Mouse (Mus musculus) heart, embryonic 11.5 days (tissue): ENCODE data around the gene Kin. TPM values are rescaled to one million over a fixed set of nuclear protein-coding genes. Genes with fewer than 3 reads are reported as not detected.
A peak's percentile ranks its signal among the peaks of the same experiment; 100 is the strongest.

Experiments used
- ATAC-seq: fragments of 200-750 bp; cut with Nextera tagmentation; replicated peaks from 2 replicates; pipeline ENCODE4 v1.8.0; 2017; ENCODE audit warnings: moderate library complexity; ENCODE audit not compliant: insufficient number of reproducible peaks, low FRiP score, low TSS enrichment
- H3K27ac ChIP-seq: fragments of 300-500 bp; sonication (generic); 2 replicates; pipeline ENCODE4 v1.5.1; 2014; ENCODE audit warnings: mild to moderate bottlenecking, low read depth, low read length
- H3K27me3 ChIP-seq: fragments of 300-500 bp; sonication (generic); 2 replicates; pipeline ENCODE4 v1.6.1; 2014; ENCODE audit warnings: mild to moderate bottlenecking, low read length, mixed read lengths; ENCODE audit not compliant: control insufficient read depth, insufficient read depth
- H3K36me3 ChIP-seq: fragments of 300-500 bp; sonication (generic); 2 replicates; pipeline ENCODE4 v1.6.1; 2014; ENCODE audit warnings: mild to moderate bottlenecking, low read length, moderate library complexity, mixed read lengths; ENCODE audit not compliant: control insufficient read depth, insufficient read depth
- H3K4me1 ChIP-seq: fragments of 300-500 bp; sonication (generic); 2 replicates; pipeline ENCODE4 v1.6.1; 2014; ENCODE audit warnings: low read length; ENCODE audit not compliant: control insufficient read depth, insufficient read depth
- H3K4me2 ChIP-seq: fragments of 300-500 bp; sonication (generic); 2 replicates; pipeline ENCODE4 v1.6.1; 2014; ENCODE audit warnings: mild to moderate bottlenecking, moderate library complexity
- H3K4me3 ChIP-seq: fragments of 300-500 bp; sonication (generic); 2 replicates; pipeline ENCODE4 v1.5.1; 2014; ENCODE audit warnings: low read depth, low read length
- H3K9ac ChIP-seq: fragments of 300-500 bp; sonication (generic); 2 replicates; pipeline ENCODE4 v1.6.1; 2014; ENCODE audit warnings: mild to moderate bottlenecking, low read depth, low read length, moderate library complexity
- H3K9me3 ChIP-seq: fragments of 300-500 bp; sonication (generic); replicated peaks from 2 replicates; pipeline ENCODE4 v1.6.1; 2016; ENCODE audit warnings: low read length; ENCODE audit not compliant: control insufficient read depth
- WGBS: fragments of 180-500 bp; shearing (Covaris S2); extraction: QIAGEN DNeasy Blood & Tissue Kit; methylation state at CpG from one replicate; pipeline ENCODE4 v1.1.7; 2014; ENCODE audit not compliant: insufficient replicate concordance; 5-methylcytosine and 5-hydroxymethylcytosine counted together
- polyA plus RNA-seq: library from polyadenylated mRNA; unstranded; fragments of >200 nt; fragmentation: Nextera tagmentation; extraction: Ambion mirVana; gene quantifications from 2 replicates; pipeline ENCODE4 v1.2.1, GENCODE M21; 2014

Gene Kin
- polyA plus RNA-seq, 1 experiment from 2014 or later = 27.7 TPM

DNA sequence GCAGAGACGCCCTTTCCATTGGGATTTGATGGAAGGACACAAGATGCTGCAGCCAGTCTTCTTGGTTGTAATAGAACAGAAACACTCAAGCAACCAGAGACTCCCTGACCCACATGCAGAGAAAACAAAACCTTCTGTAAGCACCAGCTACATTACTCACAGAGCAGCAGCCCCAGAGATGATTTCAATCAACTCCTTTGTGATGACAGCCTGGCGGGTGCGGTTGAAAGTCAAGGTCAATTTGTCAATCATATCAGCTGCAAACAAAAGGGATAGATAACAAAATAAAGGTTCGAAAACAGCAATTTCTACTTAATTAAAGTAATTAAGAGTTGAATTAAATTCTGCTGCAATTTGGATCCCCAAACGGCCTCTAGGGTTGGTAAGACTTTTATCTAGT lies 21.6 kb upstream of the Kin start:
- Histone ChIP-seq H3K27ac (no peak overlapping the region), H3K4me1 (no peaks in the 10 kb centered on the region), H3K36me3 (peaks cover 43% of the 10 kb centered on the region), H3K4me3 (no peak overlapping the region), H3K9ac (no peak overlapping the region), H3K4me2 (no peak overlapping the region), H3K27me3 (no peaks in the 10 kb centered on the region), H3K9me3 (no peaks in the 10 kb centered on the region)
- WGBS = 86% methylated on average over 5 of the region's 5 CpGs
- ATAC-seq = no peak

DNA sequence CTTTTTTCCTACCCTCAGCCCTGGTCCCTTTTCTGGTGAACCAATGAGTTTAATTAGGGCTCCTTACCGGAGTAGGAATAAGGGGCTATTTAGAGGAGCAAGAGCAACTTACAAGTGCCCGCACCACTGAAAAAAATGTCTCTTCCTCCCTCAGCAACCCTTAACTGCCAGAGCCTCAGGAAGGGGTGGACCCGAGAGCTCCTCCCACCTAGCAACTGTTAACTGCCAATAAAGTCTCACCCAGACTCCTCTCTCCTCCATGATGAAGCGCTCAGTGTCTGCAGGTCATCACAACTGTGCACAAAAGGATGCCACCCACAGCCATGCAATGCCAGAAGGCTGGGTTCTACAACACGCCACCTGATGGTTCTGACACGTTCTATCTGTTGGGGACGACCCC lies 8.6 kb upstream of the Kin start:
- no peak for ATAC-seq
- 83% methylated on average over 7 of the region's 7 CpGs for WGBS
- no peak overlapping the region for H3K27ac ChIP-seq
- no peaks in the 10 kb centered on the region for H3K9me3 ChIP-seq
- H3K4me3 ChIP-seq = no peak overlapping the region
- peaks cover 24% of the 10 kb centered on the region for H3K4me1 ChIP-seq
- H3K36me3 ChIP-seq = peaks cover 14% of the 10 kb centered on the region
- no peak overlapping the region for H3K9ac ChIP-seq
- no peaks in the 10 kb centered on the region for H3K27me3 ChIP-seq
- no peak overlapping the region for H3K4me2 ChIP-seq

DNA sequence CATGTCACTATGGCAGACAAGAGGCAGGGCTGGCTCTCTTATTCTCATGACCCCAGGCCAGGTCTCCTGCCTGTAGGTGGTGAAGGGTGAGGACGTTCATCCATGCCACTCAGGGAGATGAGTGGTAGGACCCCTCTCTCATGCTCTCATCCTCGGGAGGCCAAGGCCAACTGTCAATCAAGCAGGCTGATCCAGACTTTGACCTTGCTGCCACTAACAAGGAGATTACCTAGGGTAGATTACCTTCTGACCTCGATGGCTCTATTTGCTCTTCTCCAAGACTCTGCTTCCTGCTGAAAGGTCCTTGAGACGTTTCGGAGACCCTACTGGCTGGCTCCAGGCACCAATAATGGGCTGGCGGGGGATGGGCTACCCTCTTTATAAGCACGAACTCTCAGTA lies 5.9 kb upstream of the Kin start:
- Histone ChIP-seq H3K27ac (no peak overlapping the region), H3K4me2 (no peak overlapping the region), H3K9ac (no peak overlapping the region), H3K9me3 (no peaks in the 10 kb centered on the region), H3K4me3 (no peak overlapping the region), H3K4me1 (peaks cover 35% of the 10 kb centered on the region), H3K27me3 (no peaks in the 10 kb centered on the region), H3K36me3 (no peaks in the 10 kb centered on the region)
- 70% methylated on average over 7 of the region's 7 CpGs for WGBS
- no peak for ATAC-seq

DNA sequence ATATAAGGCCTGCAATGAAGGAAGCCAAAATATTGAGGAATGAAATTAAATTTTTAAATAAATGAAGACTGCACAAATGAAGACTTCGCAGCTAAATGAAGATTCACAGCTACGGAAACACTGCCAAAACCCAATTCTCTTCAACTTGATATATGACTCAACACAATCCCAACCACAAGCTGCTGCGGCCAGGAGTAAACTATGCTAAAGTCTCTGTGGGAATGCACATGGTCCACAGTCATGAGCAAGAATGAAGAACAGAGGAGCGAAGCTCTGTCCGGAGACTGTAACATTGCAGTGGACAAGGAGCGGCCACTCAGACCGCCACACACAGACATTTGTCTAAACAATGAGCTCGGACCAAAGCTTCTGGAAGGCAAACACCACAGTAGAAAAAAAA lies 3.7 kb upstream of the Kin start:
- Histone ChIP-seq H3K4me3 (no peak overlapping the region), H3K4me2 (0 out of 2 replicates have a peak overlapping the region, but pooled peaks have one; percentile 20), H3K9me3 (no peaks in the 10 kb centered on the region), H3K4me1 (peaks cover 40% of the 10 kb centered on the region), H3K27ac (no peak overlapping the region), H3K9ac (no peak overlapping the region), H3K36me3 (no peaks in the 10 kb centered on the region), H3K27me3 (no peaks in the 10 kb centered on the region)
- whole genome bisulfite sequencing = 83% methylated on average over 8 of the region's 8 CpGs
- ATAC-seq = no peak

DNA sequence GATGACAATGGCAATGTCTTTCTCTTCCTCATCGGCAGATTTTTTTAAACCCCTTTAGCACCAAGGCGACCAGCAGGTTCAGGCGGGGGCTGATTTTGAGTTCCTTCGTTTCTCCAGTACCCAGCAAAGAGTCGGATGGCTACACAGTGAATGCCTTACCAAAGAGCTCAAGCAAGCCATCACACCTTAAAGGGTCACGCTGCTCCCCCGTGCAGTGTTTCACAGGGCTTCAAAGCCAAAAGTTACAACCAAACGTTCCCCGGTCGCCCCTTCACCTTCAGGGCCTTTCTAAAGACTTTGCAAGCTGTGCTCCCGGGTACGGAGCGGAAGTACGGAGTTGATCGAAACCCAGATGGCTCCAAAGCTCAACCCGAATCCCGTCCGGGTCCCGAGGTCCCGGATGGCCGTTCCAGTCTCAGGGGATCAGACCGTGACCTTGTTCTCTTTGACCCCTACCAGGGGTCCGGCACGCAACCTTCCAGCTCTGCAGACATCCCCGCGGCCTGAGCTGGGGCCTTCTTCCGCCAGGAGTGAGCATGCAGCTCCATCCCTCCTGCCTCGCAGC lies 566 bp upstream of the Kin start:
- Histone ChIP-seq H3K4me1 (peaks cover 29% of the 10 kb centered on the region), H3K4me3 (peak overlapping the region; percentile 82), H3K27ac (peak overlapping the region; percentile 92), H3K4me2 (peak overlapping the region; percentile 83), H3K36me3 (no peaks in the 10 kb centered on the region), H3K9me3 (no peaks in the 10 kb centered on the region), H3K27me3 (no peaks in the 10 kb centered on the region), H3K9ac (peak overlapping the region; percentile 100)
- WGBS = under 1% methylated on average over 28 of the region's 28 CpGs
- peak; percentile 40; the same call in 1 of the 2 replicates for ATAC-seq

DNA sequence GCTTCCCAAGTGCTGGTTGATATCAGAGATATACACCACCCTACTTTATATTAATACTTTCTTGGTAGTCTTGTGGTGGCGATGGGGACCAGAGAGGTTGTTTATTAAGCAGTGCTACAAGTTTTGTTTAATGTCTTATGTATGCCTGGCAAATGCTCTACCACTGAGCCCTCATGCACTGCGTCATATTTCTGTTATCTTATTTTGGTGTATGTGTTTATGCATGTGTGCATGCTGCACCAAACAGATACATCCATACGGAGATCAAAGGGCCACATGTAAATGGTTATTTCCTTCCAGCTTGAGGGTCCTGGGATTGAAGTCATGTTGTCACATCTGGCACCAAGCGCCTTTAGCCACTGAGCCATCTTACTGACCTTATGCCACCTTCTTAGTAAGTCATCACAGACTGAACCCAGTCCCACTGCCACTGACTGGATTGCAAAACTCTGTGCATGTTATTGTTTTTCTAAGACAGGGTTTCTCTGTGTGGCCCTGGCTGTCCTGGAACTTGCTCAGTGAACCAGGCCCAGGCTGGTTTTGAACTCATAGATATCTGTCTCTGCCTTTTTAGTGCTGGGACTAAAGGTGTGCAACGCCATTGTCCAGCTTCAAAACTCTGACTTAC lies 1.2 kb downstream of the Kin start:
- Histone ChIP-seq H3K4me3 (peak overlapping the region; percentile 28), H3K36me3 (no peaks in the 10 kb centered on the region), H3K27ac (no peak overlapping the region), H3K9ac (no peak overlapping the region), H3K9me3 (no peaks in the 10 kb centered on the region), H3K27me3 (no peaks in the 10 kb centered on the region), H3K4me1 (peaks cover 20% of the 10 kb centered on the region), H3K4me2 (peak overlapping the region; percentile 74)
- WGBS = 86% methylated on average over 5 of the region's 5 CpGs
- no peak for ATAC-seq

DNA sequence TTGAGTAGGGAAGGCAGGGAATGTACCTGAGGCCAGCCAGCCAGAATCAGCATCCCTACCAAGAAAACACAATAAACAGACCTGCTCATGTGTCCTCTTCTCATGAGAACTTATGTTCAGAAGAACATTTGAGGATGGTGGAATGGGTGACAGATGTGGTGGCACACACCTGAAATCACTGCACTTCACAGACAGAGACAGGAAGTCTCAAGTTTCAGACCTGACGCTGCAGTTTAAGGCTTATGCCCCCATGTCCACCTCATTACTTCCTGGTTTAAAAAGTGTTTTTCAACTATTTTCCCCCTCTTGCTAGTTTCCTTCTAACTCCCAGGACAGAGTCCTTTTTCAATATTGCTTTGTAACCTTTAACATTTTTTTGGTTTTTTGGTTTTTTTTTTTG lies 2.3 kb downstream of the Kin start:
- no peak for ATAC-seq
- Histone ChIP-seq H3K27me3 (no peaks in the 10 kb centered on the region), H3K4me1 (peaks cover 18% of the 10 kb centered on the region), H3K4me3 (no peak overlapping the region), H3K27ac (no peak overlapping the region), H3K9ac (no peak overlapping the region), H3K36me3 (no peaks in the 10 kb centered on the region), H3K9me3 (no peaks in the 10 kb centered on the region), H3K4me2 (no peak overlapping the region)
- 77% methylated on average over 1 of the region's 1 CpGs for WGBS

DNA sequence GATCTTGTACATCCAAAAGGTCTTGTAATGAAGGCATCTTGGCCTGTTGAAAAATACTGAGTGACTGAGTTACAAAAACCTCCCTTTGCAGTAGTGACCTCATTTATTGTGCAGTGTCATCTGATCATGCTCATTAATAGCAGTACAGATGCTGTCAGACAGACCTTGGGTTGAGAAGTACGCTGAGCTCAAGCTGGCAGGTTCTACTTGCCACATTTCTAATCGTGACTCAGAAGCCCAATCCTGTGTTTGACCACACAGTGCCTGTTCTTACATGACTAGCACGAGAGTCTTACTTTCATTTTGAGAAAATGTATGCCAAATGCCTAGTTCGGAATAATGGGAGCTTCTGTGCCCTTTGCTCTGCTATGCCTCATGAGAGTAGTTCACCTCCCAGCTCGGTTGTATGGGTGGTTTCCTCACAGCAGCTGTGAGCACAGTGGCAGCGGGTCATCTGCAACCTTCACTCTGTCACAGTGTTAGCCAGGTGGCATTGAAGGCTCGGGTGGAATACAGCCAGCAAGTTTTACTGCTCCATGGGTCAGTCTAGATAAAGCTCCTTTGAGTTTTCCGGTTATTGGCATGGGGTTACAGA lies 7.0 kb downstream of the Kin start:
- no peak overlapping the region for H3K4me2 ChIP-seq
- no peaks in the 10 kb centered on the region for H3K9me3 ChIP-seq
- no peak for ATAC-seq
- WGBS = 92% methylated on average over 8 of the region's 8 CpGs
- H3K9ac ChIP-seq = no peak overlapping the region
- H3K36me3 ChIP-seq = peaks cover 14% of the 10 kb centered on the region
- peaks cover 2% of the 10 kb centered on the region; the same call in 1 of the 2 replicates for H3K4me1 ChIP-seq
- H3K27me3 ChIP-seq = no peaks in the 10 kb centered on the region
- no peak overlapping the region for H3K4me3 ChIP-seq
- H3K27ac ChIP-seq = no peak overlapping the region
